Mouse (Mus musculus) ES-Bruce4 (cell line): ENCODE results near the gene Prpf8.

ENCODE experiments used
- CTCF ChIP-seq: IDR thresholded peaks from one replicate; pipeline ENCODE4 v1.8.1; 2011; ENCODE audit warnings: low read depth, low read length
- POLR2A ChIP-seq: IDR thresholded peaks from one replicate; pipeline ENCODE4 v1.8.1; 2011; ENCODE audit warnings: low read length; ENCODE audit not compliant: insufficient read depth

DNA sequence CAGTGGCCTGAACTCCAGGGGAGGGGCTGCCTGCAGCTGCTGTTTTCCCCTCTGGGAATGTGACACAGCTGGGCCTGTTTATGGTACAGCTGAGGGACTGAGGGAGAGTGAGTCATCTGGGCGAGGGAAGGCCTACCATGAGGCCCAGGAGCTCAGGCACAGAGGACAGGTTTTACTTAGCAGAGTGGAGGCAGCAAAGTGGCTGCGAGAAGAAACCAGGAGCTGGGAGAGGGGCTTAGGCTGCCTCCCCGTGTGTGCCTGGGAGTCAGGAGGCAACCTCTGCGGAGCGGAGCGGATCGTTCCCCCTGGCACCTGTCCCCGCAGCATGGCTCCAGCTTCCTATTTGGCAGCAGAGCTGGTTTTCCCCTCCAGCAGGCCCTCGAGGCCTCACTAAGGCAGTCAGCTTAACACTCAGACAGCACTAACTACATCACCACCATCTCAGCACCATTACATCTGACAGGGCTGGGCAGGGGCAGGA, 65.4 kb downstream of the Prpf8 start:
- TF ChIP-seq POLR2A (no peak), CTCF (no peak)
